Comparison of ENCODE assay signal across 8 mouse cellular contexts in genomic region chr2:167632731-167633536, GRCm38 (mm10). TPM values are rescaled to one million over a fixed set of nuclear protein-coding genes. Genes with fewer than 3 reads are reported as not detected.
DNase-seq lines count a peak whose midpoint lies in the region; ATAC-seq lines count a peak whose summit lies in the region.

No protein-coding gene starts in this region.

- DNase-seq in thymus, postnatal 25 days, result peak; percentile 27
- no peak for DNase-seq in thymus, postnatal 36 days
- no peak for DNase-seq in liver, embryonic 13.5 days
- no peak for DNase-seq in B cell, adult 2 months
- DNase-seq in gastrocnemius, postnatal 36 days, result no peak
- DNase-seq in layer of hippocampus, adult 9-10 months (ENCODE audit: low spot score), result no peak

- peak overlapping the region; percentile 90 for H3K4me3 ChIP-seq in erythroblast, embryonic 14.5 days (replicated peaks)
- peak overlapping the region; percentile 97 for H3K4me3 ChIP-seq in liver, embryonic 13.5 days (replicated peaks)

- intact Hi-C loops in gastrocnemius, postnatal 36 days (cut with DNase I), result no loop called here

- H3K9me3 ChIP-seq in erythroblast, embryonic 14.5 days (ENCODE audit: control insufficient read depth, low read length), result no peaks in the 10 kb centered on the region
- H3K9me3 ChIP-seq in liver, embryonic 13.5 days (replicated peaks), result no peaks in the 10 kb centered on the region

- H3K4me1 ChIP-seq in erythroblast, embryonic 14.5 days (ENCODE audit: control insufficient read depth), result peaks cover 77% of the 10 kb centered on the region
- peaks cover 71% of the 10 kb centered on the region for H3K4me1 ChIP-seq in liver, embryonic 13.5 days (replicated peaks)

- peak overlapping the region; percentile 93 for H3K4me2 ChIP-seq in liver, embryonic 13.5 days

- H3K9ac ChIP-seq in liver, embryonic 13.5 days, result peak overlapping the region; percentile 100

- H3K36me3 ChIP-seq in erythroblast, embryonic 14.5 days (ENCODE audit: control insufficient read depth), result peaks cover 37% of the 10 kb centered on the region
- peaks cover 11% of the 10 kb centered on the region for H3K36me3 ChIP-seq in liver, embryonic 13.5 days

- no peak for ATAC-seq in erythroblast, adult 5-6 weeks (replicated peaks; ENCODE audit: low FRiP score, poor library complexity, severe bottlenecking)
- ATAC-seq in liver, embryonic 13.5 days (ENCODE audit: low read depth), result no peak

- no peaks in the 10 kb centered on the region for H3K27me3 ChIP-seq in erythroblast, embryonic 14.5 days (ENCODE audit: control insufficient read depth)
- no peaks in the 10 kb centered on the region for H3K27me3 ChIP-seq in liver, embryonic 13.5 days

- WGBS in liver, embryonic 13.5 days (ENCODE audit: insufficient replicate concordance), result 64% methylated on average over 12 of the region's 12 CpGs

- H3K27ac ChIP-seq in liver, embryonic 13.5 days, result peak overlapping the region; percentile 100

RNA-seq across cellular contexts. Expression of gene Ube2v1, which starts 1.0 kb away (rescaled TPM):
- polyA plus RNA-seq in erythroblast, embryonic 14.5 days (2012), result 34.4 and 42.6 TPM in 2 replicates
- total RNA-seq in erythroblast, adult 5-6 weeks (2015; ENCODE audit: low replicate concordance), result 134 and 176 TPM in 2 replicates
- 150 and 202 TPM in 2 replicates for total RNA-seq in erythroblast, adult 5-6 weeks (2017; ENCODE audit: low replicate concordance)
- 205 and 229 TPM in 2 replicates for polyA plus RNA-seq in liver, embryonic 13.5 days (2015; fragmentation: Nextera tagmentation; extraction: Ambion mirVana)
- total RNA-seq in gastrocnemius, postnatal 36 days (2021), result 100 to 1,000 TPM; 160 to 167 TPM

RNA-seq across cellular contexts. Expression of gene Gm20431, which starts 28.4 kb away (rescaled TPM):
- not detected in 2 replicates for polyA plus RNA-seq in erythroblast, embryonic 14.5 days (2012)
- not detected in 2 replicates for total RNA-seq in erythroblast, adult 5-6 weeks (2015; ENCODE audit: low replicate concordance)
- total RNA-seq in erythroblast, adult 5-6 weeks (2017; ENCODE audit: low replicate concordance), result not detected in 2 replicates
- polyA plus RNA-seq in liver, embryonic 13.5 days (2015; fragmentation: Nextera tagmentation; extraction: Ambion mirVana), result 2.9 TPM in 1 of 2 replicates, not detected in the other
- total RNA-seq in gastrocnemius, postnatal 36 days (2021), result 10 to 100 TPM in 1 of 2 experiments, 1 to 10 TPM in 1; 6.3 to 11.4 TPM

RNA-seq across cellular contexts. Expression of gene Cebpb, which starts 55.8 kb away (rescaled TPM):
- 4.3 and 4.7 TPM in 2 replicates for polyA plus RNA-seq in erythroblast, embryonic 14.5 days (2012)
- 8.8 and 9.0 TPM in 2 replicates for total RNA-seq in erythroblast, adult 5-6 weeks (2015; ENCODE audit: low replicate concordance)
- 7.3 and 14.8 TPM in 2 replicates for total RNA-seq in erythroblast, adult 5-6 weeks (2017; ENCODE audit: low replicate concordance)
- 6.3 and 7.4 TPM in 2 replicates for polyA plus RNA-seq in liver, embryonic 13.5 days (2015; fragmentation: Nextera tagmentation; extraction: Ambion mirVana)
- total RNA-seq in gastrocnemius, postnatal 36 days (2021), result 100 to 1,000 TPM; 115 to 129 TPM

RNA-seq across cellular contexts. Expression of gene Tmem189, which starts 56.7 kb away (rescaled TPM):
- 11.3 and 11.7 TPM in 2 replicates for polyA plus RNA-seq in erythroblast, embryonic 14.5 days (2012)
- total RNA-seq in erythroblast, adult 5-6 weeks (2015; ENCODE audit: low replicate concordance), result 19.6 and 20.8 TPM in 2 replicates
- total RNA-seq in erythroblast, adult 5-6 weeks (2017; ENCODE audit: low replicate concordance), result 23.7 and 52.9 TPM in 2 replicates
- 16.1 and 17.1 TPM in 2 replicates for polyA plus RNA-seq in liver, embryonic 13.5 days (2015; fragmentation: Nextera tagmentation; extraction: Ambion mirVana)
- 10 to 100 TPM; 14.9 to 15.6 TPM for total RNA-seq in gastrocnemius, postnatal 36 days (2021)

Comparison
In these comparisons a context has a peak if more than half of its experiments do, and no peak if none do; other contexts are left out.
1. RNA of gene Gm20431, which starts 28.4 kb away (total RNA-seq): 6.3 to 11.4 TPM in gastrocnemius, postnatal 36 days; not detected in erythroblast, adult 5-6 weeks; every median in the first group is over 4 times any median in the second.
2. RNA of gene Cebpb, which starts 55.8 kb away (total RNA-seq): 115 to 129 TPM in gastrocnemius, postnatal 36 days; 7.3 to 14.8 TPM in erythroblast, adult 5-6 weeks; every median in the first group is over 4 times any median in the second.